In genomic region chr1:138331596-138331995, GRCm38 (mm10) we compare ENCODE assay signal across 24 mouse cellular contexts. TPM values are rescaled to one million over a fixed set of nuclear protein-coding genes. Genes with fewer than 3 reads are reported as not detected.
"Had no signal": no experiment of that assay in that cellular context is flagged by ENCODE, and none has a peak within 500 bp of the region (broad histone marks: within the 10 kb centered on the region; RNA-seq: fewer than 3 reads in every experiment).

No protein-coding gene starts in this region.

- H3K27ac ChIP-seq: lung, embryonic 15.5 days; midbrain, embryonic 10.5 days; midbrain, embryonic 12.5 days; neural tube, embryonic 13.5 days; neural tube, embryonic 15.5 days had no signal

- DNase-seq: liver, postnatal 0 days; lung, adult 2 months; lung, postnatal 4 days; midbrain, embryonic 14.5 days; retina, postnatal 1 day; right cerebral cortex, adult 18-20 months; right cerebral cortex, postnatal 25 days; right cerebral cortex, postnatal 4 days; spleen, adult 18-20 months; thymus, adult 2 months; thymus, postnatal 25 days; thymus, postnatal 4 days had no signal

- H3K27me3 ChIP-seq: lung, embryonic 15.5 days; midbrain, embryonic 12.5 days had no signal

- H3K36me3 ChIP-seq: lung, embryonic 15.5 days; midbrain, embryonic 10.5 days; midbrain, embryonic 12.5 days; neural tube, embryonic 13.5 days; neural tube, embryonic 15.5 days had no signal

- H3K4me3 ChIP-seq: lung, embryonic 15.5 days; midbrain, embryonic 10.5 days; midbrain, embryonic 12.5 days; myocyte; neural tube, embryonic 13.5 days; neural tube, embryonic 15.5 days had no signal

RNA-seq across cellular contexts. Expression of gene Atp6v1g3, which starts 58.1 kb away (rescaled TPM):
- polyA plus RNA-seq: liver, postnatal 0 days; lung, adult 2 months; lung, embryonic 15.5 days; midbrain, embryonic 10.5 days; midbrain, embryonic 12.5 days; midbrain, embryonic 14.5 days; midbrain, embryonic 16.5 days; neural tube, embryonic 11.5 days; neural tube, embryonic 13.5 days; neural tube, embryonic 15.5 days; small intestine, adult 2 months; stomach, embryonic 14.5 days; stomach, embryonic 16.5 days; urinary bladder, adult 2 months had no signal
